Mouse (Mus musculus): ENCODE results near the gene Mrps21.
"Not testable (repeated sequence)": the region's sequence is repeated elsewhere in the genome, so short reads cannot be mapped to it uniquely, and the experiment has no call there.

Mrps21 gene

DNA sequence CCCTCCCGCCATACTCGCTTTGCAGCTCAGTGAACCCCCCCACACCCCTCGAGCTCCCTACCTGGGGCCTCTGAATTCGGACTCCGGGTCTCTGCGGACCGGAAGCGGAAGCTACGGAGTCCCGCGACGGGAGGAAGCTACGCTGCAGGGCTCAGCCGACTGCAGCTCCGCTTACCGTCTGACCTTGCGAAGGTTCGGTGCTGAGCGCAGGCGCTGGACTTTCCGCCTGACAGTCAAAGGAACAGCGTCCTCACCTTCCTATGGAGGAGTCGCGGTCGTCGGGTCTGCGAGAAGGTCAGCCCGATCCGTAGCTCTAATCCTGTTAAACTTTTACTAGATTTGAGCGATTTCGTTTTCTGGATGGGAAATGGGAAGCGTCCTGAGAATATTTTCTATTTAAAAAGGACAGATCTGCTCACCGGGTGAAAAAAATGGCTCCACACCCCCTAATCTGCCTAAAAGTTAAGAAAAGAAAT is at the start of gene Mrps21:
TSS of gene Mrps21 (minus strand) at position 128 of the 476 bp plus-strand sequence.
- peak; percentile 73 for DNase-seq (ENCODE audit: low read depth, low spot score)

DNA sequence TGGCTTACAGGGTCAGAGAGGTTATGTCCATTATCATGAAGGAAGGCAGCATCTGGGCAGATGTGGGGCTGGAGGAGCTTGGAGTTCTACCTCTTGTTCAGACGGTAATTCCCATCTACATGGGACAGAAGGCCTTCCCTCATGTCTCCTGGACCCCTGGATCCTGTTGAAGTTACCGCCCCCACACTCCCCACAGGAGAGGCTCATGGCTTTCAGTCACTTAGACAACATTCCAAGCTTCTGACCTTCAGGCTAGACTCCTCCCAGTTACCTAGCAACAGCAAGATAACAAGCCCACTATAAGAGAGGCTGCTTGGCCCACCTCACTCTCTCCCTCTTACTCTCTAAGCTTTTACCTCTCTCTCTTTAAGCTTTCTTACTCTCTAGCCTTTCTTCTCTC is 49.2 kb upstream of the Mrps21 start:
- DNase-seq (ENCODE audit: low read depth, low spot score), result not testable (repeated sequence)

DNA sequence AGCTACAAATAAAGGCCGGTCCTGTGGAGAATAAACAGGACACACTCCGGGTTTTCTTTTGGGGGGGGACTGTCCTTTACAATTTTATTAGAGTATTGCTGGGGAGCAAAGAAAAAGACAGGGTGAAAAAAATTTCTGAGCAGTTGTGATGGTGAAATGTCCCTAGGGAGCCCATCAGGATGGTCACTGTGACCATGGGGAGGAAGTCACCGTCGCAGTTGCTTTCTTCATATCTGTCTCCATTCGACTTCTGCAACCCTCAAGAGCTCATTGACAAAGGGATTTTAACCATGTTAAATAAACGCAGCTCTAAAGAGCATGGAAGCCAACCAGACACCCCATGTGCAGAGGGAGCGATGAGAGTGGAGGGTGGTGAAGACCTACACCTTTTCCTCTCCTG is 45.4 kb upstream of the Mrps21 start:
- no peak for DNase-seq (ENCODE audit: low read depth, low spot score)

DNA sequence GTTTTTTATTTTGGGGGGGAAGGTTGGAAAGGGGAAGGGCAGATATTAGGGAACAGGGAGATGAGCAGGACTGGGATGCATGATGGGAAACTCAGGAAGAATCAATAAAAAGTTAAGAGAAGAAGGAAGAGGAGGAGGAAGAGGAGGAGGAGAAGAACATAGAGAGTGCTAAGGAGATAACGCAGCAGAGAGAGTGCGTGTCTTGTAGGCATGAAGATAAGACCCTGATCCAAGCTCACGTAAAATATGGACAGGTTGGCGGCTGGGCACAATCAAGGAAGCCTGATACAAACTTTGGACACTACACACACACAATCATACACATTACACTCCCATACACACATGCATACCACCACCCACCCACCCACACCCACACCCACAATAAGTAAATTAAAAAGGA is 43.4 kb upstream of the Mrps21 start:
- no peak for DNase-seq (ENCODE audit: low read depth, low spot score)

DNA sequence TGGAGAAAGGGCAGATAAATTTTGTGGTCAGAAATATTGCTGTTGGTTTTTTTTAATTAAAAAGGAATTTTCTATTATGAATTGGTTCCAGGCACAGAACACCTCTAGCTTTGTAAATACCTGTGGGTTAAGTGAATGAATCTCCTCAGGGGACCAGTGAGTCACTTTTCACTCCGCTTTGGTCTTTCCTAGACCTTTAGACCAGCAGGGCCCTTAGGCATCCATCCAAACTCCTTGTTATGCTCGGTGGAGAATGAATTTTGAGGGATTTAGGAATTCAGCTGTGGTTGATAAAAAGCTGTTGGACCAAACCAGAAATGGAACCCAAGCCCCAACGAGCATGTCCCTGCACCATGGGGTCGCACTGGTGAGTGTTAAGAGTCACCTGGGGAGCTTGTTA is 36.3 kb upstream of the Mrps21 start:
- no peak for DNase-seq (ENCODE audit: low read depth, low spot score)

DNA sequence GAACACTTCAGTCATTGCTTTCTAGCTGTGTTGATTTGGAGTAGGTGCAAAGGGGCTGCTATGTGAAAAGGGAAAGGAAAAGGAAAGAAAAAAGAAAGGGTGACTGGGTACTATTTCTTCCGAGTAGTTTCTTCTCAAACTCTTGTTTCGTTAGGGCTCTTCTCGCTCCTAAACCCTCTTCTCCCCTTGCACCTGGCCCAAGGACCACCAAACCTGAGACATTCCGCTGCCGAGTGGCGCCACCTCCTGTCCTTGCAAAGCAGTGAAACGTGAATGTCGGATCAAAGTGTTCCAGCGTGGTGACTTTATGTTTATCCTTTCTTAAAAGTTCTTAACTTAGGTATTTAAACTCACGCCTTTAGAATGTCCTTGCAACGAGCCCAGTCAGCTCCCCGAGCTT is 35.5 kb upstream of the Mrps21 start:
- no peak for DNase-seq (ENCODE audit: low read depth, low spot score)

DNA sequence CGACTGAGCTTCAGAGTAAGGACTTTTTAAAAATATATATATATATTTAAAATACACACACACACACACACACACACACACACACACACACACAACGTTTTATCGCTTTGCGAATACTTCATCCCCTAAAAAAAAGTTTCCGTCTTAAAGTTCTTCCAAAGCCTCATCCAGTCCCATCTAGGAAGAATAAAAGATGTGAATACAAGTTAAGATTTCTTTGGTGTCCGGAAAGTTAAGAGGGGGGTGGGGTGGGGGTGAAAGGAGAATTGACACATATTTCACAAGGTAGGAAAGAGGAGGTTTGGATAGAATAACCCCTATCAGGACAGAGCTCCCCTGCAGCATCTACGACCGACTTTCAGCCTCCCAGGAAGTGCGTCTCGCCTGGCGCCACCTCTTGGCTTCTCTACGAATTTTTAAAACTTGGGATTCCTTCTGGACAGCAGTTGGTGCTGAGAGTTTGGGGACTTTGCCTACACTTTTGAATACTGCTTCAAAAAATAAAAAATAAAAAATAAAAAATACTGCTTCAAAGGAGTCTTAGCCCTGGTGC is 34.7 kb upstream of the Mrps21 start:
- no peak for DNase-seq (ENCODE audit: low read depth, low spot score)

DNA sequence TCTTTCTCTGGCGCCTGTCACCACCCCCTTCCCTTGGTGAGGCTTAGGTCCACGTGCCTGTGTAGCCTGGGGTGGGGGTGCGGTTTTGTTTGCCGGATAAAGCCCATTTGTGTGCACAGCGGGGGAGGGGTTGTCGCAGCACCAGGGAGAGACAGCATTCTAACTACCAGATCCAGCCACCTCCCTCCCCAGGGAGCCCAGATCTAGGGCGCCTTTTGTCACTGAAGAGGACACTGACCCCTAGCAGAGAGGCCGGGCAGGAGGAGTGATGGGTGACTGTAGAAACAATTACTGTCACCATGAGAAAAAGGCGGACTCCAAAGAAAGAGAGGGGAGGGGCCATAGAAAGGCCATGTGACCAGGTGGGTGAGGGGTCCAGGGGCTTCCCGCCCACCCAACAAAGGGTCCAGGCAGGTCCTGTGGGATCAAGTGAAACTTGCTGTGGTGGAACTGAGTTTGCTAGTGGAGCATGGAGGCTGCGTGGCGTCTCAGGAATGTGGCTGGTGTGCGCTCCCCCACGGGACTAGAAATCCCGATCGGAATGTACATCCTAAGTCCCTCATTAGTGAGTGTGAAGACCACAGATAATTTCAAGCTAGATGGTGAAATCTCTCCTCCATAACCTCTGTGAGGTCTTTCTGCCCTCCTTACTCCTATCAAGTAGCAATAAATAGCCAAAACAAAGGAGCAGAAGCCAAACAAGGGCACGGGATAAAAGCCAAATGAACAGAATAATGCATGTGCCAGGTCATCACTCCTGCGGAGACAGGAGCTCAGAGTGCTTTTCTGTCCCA is 34.0 kb upstream of the Mrps21 start:
- DNase-seq (ENCODE audit: low read depth, low spot score), result no peak

DNA sequence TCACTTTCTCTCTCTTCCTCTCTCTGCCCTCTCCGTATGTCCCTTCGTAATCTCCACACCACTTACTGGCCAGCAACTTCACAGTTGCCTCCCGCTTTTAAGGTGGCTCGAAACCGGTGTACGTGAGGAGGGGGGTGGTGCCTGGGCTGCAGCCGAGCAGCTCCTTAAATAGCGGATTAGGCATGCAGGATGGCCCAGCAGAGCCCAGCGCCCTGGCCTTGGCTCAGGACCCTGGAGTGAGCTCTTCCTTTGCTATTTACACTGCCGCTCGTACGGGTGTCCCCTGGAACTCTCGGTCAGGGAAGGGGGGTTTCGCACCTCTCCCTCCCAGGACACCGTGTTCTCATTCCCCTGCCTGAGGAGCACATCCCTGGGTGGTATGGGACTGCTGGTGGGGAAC is 33.2 kb upstream of the Mrps21 start, which contains the start of gene Car14:
TSS of gene Car14 (minus strand) at position 124 of the 400 bp plus-strand sequence.
- DNase-seq (ENCODE audit: low read depth, low spot score), result no peak

DNA sequence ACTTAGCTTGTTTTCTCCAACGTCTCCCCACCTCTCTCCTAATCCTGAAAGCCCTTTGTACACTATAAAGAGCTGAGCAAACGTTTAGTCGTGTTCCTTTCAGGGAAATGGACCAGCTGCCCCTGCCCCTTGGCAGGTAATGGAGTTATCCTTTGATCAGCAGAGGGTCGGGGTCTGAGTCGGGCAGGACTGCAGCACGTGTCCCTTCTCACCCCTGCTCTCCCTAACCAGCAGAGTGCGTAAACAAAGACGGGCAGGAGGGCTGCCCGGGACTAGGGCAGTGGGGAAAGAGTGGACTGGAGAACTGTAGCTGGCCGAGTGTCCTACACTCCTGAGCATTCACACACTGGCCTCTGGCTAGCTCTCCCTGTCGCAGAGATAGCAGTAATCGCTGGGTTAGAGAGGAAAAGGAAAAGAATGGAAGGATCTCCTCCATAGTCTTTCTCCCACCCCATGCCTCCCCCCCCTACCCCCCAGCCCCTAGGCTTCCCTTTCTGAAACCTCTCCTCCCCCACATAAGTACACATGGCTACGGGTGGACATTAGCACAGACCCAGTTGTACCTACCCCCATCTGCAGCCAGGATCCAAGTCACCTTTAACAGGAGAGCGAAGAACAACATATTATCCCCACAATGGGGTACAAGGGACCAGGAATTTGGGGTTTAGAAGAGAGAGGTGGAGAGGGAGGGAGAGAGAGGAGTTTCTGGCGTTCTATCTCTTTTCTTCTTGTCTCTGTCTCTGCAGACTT is 32.6 kb upstream of the Mrps21 start:
- no peak for DNase-seq (ENCODE audit: low read depth, low spot score)

DNA sequence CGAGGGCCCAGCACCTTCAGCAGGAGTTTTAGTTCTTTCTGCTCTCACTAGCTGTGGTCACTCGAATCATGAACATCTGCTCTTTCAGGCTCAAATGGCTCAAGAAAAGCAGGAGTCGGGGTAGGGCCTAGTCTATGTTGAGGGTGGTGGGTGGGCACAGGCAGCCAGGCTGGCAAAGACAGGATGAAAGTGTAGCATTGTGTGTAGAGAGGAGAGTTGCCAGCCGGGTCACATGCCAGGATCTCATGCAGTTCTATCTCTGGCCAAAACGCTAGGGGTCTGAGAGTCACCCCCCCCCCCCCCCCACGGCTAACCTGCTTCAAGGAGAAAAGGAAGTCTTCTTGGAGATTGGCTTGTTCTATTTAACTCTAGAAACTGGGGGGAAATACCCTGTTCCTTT is 31.3 kb upstream of the Mrps21 start:
- DNase-seq (ENCODE audit: low read depth, low spot score), result no peak

DNA sequence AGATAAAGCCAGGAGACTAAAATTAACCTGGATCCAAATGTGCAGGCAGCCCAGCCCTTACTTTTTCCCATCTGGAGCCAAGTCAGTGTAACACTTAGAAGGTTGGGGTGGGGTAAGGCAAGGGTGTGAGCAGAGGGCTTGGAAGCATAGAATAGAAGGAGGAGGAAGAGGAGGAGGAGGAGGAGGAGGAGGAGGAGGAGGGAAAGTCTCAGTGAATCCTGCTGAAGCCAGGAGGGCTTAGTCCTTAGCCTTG is 31.0 kb upstream of the Mrps21 start:
- no peak for DNase-seq (ENCODE audit: low read depth, low spot score)

DNA sequence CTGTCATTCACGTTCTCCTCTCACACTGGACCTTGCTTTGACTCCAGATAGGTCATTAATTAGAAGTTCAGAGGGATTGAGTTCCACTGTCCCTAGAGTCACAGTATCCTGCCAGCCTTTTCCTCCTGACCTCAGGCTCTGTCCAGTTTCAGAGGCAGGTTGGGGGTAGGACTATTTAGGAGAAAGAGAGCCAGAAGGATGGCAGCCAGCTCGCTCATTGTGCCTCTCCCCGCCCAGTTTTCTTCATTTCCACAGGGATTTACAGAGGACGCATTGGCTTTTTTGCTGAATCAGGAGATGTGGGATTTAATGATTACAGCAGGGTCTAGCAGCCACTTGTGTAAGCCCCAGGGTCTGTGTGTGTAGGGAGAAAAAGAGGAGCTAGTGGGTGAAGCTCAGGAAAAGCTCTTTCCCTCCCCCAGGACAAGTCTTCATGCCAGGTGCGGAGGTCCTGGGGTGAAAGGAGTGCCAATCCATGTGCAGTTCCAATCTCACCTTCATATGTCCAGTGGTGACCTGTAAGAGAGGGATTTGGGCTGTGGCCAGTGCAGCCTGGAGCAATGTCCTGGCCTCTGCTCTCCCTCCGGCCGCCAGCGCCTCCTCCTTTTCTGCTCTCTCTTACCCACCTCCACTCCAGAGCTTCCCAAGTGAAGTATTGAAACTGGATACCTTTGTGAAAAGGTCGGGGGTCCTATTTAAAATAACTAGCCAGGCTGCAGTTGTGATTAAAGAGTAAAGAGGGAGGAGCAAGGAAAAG is 30.5 kb upstream of the Mrps21 start:
- DNase-seq (ENCODE audit: low read depth, low spot score), result no peak

DNA sequence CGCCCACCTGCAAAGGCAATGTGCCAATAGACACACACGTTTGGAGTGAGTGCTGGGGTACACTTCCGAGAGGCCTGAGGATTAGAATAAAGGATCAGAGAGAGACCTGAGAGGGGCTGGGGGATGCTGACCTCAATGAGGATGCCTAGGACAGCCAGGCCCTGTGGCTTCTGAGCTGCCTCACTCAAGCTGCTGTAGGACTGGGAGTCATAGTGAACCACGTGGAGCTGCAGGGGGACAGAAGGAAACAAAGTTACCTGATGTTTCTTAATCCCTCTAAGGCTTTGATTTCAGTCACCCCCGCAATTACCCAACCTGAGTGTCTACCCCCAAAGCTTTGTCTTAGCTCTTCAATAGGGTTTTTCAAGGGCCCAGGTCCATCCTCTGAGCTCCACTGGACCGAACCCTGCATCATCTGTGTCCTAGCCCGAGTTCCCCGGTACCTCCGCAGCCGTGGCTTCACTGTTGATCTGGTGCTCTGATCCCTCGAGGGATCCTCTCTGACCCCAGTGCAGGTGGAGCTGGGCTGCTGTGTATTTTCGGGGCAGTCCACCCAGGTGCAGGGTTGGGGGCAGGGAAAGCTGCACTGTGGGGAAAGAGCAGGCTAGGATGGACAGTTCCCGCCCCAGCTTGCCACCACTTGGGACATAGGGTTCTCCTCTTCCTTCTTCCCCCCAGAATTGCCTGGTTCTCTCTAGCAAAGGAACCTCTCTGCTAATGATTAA is 28.6 kb upstream of the Mrps21 start:
- DNase-seq (ENCODE audit: low read depth, low spot score), result no peak

DNA sequence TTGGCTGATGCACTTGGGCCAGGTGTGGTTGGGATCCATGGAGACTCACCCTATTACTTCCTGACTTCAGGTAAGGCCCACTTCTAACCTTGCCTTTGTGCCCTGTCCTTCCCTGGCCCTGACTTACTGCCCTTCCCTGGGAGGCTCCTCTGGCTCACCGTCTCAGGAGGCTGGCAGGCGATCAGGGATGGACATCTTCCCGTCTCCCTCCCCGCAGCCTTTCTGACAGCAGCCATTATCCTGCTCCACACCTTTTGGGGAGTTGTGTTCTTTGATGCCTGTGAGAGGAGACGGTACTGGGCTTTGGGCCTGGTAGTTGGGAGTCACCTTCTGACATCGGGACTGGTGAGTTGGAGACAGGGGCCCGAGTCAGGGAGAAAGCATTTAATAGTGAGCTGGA is 24.2 kb upstream of the Mrps21 start:
- not testable (repeated sequence) for DNase-seq (ENCODE audit: low read depth, low spot score)

DNA sequence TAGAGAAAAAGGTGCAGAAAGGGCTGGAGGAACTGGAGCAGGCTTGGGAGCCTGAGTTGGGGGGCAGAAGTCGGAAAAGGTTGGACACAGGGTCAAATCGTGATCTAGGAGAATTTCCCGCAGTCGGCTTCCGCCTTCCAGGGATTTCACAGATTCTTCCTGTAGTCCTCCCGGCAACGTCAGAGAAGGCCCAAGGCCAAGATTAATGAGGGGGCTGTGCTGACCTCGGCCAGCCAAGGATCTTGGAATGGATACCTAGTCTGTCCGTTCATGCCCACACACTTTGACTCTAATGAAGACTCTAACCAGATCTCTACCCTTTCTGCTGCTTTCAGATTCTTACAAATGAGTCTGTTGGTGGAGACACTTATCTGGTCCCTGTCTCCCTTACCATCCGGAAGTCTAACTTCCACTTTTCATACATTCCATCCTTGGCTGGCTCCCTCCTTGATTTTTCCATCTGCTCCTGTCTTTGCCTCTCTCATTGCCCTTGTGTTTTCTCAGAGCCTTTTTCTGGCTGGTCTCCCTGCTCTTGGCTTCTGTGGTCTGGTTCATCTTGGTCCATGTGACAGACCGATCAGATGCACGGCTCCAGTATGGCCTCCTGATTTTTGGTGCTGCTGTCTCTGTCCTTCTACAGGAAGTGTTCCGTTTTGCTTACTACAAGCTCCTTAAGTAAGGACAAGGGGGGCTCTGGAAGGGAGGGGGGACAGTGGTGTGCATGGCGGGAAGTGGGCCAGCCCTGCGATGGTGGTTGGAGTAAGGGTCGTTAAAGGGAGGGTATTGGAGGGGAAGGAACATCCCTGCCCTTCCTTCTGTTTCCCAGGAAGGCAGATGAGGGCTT is 23.2 kb upstream of the Mrps21 start:
- DNase-seq (ENCODE audit: low read depth, low spot score), result no peak

DNA sequence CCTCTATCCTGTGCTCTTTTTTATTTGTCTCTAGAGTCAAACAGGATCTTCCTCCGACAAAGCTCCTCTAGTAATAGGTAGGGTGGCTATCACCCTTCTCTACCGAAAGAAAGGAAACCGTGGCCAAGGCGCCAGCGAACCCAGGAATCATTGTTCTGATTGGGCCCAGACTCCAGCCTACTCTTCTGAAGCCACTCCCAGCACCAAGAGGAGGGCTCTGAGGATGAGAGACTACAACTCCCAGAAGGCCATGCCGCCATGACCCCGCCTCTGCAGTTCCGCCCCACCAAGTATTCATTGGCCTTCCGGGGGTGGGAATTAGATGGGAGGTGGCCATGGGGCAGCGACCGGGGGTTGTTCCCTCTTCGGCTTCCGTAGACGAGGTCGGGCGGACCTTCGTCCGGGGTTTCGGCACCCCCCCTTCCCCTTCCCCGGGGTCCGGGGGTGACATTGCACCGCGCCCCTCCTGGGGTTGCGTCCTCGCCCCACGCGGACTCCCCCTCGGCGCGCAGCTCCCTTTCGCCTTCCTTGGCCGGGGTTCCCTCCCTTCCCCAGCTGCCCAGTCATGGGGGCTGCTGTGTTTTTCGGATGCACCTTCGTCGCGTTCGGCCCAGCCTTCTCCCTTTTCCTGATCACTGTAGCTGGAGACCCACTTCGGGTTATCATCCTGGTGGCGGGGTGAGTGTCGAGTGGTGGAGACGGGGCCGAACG is 22.4 kb upstream of the Mrps21 start, which contains the start of gene Aph1a:
TSS of gene Aph1a (plus strand) at position 364 of the 711 bp plus-strand sequence.
- DNase-seq (ENCODE audit: low read depth, low spot score), result peak; percentile 91

DNA sequence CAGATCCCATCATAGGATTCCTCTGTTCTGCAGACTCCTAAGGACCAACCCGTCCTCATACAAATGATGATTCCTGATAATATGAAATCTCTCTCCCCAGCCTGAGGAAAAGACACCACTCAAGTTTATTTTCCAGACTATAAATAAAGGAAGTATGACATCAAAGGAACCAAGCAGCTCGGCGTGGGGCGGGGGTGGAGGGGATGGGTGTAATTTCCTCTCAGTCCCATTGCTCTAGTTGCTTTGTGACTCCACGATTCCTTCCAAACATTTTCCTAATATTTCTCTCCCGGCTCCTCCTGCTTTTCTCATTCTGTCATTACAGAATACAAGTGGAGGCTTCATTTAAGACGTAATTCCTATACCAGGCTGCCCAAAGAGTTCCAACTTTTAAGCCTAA is 21.8 kb upstream of the Mrps21 start:
- no peak for DNase-seq (ENCODE audit: low read depth, low spot score)
